Mouse (Mus musculus): Measurements from ENCODE around the gene Trpd52l3.

DNA sequence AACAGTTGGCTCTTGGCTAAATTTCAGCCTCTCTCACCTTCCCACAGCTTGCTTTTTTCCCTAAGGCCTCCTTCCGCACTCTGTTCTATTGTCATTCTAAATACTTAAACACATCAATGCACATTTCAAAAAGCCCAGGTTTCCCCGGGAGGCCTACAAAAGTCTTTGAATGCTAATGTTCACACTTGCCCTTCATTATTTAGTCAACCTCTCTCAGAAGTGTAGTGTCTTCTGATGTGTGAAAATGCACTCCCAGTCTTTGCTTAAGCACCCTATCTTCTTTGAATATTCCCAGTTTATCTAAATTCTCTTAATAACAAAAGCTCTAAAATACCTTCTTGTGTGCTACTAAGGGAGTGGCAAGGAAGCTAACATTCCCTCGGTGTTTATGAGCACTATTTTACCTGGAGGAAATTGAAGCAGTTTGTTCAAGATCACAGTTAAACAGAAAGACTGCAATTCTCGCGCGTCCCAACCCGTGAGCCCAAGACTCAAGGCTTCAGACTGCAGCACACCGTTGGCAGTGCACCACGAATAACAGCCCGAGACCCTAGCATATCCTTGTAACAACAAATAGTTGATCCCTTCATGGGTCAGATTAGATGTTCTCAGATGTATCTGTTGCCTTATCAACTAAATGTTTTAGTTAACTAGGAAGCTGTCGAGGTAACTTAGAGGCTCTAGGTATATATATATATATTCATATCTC, 25.6 kb downstream of the Trpd52l3 start:
- TF ChIP-seq CTCF (IDR thresholded peaks at IDR 0.05; ENCODE audit: low read depth, low read length) (no peak), POLR2A (IDR thresholded peaks at IDR 0.05; ENCODE audit: extremely low read depth, insufficient read depth, low read length) (no peak)

Measured in liver, adult 2 months (tissue).